Mouse (Mus musculus): ENCODE measurements at regions not wholly inside any gene's neighbourhood (a gene's known extent, or its start where the extent isn't known, plus 50 kb on each side); places are given as distances from the start of the nearest gene placed in this dataset.

DNA sequence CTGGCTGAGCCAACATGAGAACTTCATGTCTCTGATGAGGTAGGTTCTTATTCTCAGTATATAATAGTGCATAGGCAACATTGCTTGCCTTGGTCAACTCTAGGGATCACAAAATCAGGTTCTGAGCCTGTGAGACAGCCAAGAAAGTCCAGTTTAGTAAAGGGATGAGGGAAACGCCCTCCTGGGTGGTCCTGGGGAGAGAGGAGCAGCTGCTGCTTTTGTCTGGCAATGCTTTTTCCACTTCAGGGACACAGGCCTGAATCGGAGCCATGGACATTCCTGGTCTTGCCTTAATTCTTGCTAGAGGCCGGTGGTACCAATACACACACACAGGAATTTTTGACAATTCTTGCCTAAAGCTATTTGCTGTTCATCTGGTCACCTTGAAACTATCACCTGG is 169.8 kb downstream of the Plpp3 start:
- DNase-seq (ENCODE audit: low read depth, low spot score), result no peak

DNA sequence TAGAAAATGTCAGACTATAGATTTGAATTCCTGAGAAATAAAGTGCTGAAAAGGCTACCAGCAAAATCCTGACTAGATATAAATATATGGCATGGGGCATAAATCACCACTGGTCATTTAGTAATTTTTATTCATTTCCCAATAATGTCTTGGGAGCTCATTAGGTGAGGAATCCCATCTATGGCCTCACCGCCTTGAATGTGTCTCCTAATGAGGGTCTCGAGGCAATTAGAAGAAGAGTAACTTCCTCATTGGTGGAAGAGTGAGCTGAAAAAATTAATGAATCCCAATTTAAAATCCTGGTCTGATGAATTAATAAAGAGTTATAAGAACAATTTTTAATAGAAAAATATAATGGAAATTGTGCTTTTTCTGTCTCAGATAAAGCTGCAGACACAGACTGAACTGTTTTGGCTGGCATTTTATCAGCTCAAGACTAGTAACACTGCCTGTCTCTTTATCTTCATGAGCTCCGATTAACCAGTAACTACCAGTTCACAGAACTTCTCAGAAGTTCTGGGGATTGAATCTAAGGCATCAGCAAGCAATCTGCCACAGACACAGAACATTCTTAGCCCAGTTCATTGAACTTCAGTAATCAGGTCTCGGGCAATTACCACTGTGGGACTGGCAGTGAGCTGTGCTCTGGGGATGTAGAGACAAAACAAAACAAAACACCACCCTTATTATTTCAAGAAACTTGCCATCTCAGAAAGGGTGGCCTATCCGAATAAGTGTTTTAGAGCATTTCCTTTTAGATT is 170.7 kb downstream of the Plpp3 start:
- DNase-seq (ENCODE audit: low read depth, low spot score), result no peak

DNA sequence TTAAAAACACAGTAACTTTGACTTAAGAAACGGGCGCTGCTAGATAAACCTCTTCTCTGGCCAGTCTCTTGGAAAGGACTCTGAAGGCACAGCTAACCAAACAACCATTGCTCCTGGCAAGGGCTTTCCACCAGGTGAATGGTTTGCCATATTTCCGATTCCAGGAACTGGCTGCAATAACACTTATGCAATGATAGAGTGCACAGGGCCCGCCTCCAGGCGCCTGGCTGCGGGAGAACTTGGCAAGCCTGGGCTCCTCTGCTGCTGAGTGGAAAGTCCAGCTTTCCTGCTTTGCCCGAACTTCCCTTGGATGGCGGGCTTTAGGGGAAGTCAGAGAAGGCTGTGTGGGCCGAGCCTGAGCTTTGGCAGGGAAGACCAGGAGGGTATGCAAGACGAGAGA is 171.6 kb downstream of the Plpp3 start:
- no peak for DNase-seq (ENCODE audit: low read depth, low spot score)

DNA sequence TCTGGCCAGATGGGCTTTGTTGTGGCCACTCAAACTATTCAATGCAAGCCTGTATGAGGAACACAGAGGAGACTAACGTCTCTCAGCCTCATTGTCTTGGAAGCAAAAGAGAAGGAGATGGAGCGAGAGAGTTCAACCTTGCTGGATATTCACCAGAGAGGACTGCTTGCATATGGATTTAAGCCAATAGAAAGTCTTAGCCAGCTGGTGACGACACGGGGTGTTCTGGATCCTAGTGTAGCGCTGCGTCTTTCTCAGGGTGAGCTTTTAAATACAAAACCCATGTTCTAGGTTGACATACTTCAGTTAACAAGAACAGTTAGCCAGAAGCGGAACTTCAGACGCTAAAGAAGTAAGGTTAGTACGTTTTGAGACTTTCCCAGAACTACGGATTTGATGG is 174.9 kb downstream of the Plpp3 start:
- DNase-seq (ENCODE audit: low read depth, low spot score), result no peak

DNA sequence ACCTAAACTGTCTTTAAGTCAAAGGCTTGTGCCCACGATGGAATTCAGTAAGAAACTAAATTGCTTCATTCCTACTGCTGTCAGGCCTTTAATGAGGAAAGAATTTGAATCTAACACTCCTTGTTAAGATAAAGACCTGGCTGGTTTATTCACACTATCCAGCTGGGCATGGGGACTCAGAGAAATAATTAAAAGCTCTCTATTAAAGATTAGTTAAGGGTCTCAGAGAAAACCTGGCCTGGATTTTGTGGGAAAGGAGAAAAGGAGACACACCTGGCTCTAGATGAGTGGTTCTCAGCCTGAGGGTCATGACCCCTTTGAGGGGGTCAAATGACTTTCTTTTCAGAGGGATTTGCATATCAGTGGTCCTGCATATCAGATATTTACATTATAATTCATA is 178.7 kb downstream of the Plpp3 start:
- DNase-seq (ENCODE audit: low read depth, low spot score), result no peak

DNA sequence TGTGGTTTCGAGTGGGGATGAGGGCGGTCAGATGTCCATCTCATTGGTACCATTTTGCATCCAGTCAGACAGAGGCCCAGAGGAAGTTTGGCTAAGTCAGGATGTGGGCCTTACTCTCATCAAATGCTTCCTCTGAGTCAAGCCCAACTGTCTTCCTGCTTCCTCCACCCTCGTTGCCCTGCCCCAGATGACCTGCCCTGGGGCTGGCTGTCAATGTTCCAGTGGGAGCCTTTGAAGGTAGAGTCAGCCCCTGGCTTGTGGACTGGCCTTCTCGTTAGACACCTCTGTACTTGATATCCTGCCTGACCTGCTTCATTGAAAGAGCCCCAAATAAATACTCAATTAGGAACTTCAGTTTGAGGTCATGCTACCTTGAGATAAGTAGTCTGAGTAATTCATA is 179.4 kb downstream of the Plpp3 start:
- no peak for DNase-seq (ENCODE audit: low read depth, low spot score)

DNA sequence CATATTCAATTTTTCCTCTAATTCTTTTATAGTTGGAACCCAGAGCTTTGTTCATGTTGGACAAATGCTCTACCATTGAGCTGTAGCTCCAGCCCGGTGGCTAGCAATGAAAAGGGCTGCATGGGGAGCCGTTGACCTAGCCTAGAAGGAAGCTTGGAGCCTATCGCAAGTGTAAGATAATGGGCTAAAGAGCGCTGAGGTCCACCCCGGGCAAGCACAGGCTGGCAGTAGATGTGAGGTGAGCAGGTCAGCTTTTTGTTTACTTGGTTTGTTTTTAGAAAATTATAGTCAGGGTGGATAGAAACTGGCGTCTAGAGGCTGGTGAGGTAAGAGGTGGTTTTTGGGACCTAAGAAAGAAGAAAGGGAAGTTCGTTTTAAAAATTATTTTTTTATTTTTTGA is 181.0 kb downstream of the Plpp3 start:
- DNase-seq (ENCODE audit: low read depth, low spot score), result no peak

DNA sequence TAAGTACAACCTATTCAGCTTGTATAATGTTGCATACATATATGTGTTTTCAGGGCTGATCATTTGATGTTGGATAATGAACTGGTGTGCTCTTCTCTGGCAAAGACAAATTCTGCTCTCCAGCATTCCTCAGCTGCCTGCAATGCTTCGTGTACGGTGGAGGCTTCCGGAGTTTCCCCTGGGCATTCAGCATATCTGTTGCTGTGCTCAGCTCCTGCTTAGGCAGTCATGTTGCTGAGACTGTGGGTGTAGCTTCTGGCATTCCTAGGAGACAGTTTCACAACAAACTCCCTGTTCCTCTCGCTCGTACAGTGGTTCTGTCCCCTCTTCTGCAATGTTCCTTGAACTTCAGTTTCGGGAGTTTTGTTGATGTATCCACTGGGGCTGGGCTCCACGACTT is 181.7 kb downstream of the Plpp3 start:
- DNase-seq (ENCODE audit: low read depth, low spot score), result peak; percentile 61

DNA sequence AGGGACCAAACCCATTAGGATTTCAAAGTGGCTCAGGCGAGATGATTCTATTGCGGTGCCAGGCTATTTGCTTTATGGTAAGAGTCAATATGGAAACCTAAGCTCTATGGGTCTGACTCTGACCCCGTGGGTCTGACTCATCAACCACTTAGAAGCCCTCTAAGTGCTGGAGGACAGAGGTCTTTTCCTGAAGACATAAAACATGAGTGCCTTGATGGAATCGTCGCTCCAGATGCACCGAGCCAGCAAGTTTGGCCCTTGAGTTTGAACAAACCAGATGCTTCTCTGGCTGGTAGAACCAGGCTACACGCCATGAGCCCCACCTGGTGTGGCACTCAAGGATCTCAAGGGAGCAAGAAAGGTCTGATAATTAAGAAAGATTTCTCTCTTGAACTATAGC is 184.1 kb downstream of the Plpp3 start:
- peak; percentile 62 for DNase-seq (ENCODE audit: low read depth, low spot score)

DNA sequence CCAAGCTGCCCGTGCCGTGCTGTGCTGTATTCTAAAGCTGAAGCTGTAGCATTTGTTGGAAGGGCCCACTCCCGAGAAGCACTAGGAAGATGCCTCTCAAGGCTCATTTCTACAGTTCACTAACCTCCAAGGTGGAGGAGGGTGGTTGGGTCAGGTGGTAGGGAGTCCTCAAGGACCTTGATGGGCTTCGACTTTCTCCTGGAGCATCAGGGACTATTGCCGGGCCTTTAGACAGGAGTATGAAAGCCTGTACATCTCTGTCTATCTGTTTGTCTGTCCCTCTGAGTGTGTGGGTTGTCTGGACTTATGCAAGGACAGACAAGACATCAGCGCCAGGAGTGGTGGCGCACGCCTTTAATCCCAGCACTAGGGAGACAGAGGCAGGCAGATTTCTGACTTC is 189.7 kb downstream of the Plpp3 start:
- DNase-seq (ENCODE audit: low read depth, low spot score), result no peak

DNA sequence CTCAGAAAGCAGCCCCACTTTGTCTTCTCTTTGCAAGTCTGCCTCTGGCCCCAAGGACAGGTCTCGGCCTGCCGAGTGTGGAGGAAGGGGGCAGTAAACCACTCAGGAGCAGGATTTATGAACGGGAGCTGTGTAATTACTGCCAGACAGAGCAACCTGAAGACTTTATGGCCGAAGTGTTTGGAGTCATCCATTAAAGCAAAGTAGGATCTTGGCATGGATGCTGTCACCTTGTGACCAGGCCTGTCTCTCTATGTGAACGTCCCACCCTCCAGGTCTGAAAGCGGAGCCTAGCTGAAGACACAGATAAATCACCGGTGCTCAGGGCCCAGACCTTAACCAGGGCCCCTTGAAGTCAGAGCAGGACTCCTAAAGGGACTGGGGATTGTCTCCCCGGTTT is 190.8 kb downstream of the Plpp3 start:
- no peak for DNase-seq (ENCODE audit: low read depth, low spot score)

DNA sequence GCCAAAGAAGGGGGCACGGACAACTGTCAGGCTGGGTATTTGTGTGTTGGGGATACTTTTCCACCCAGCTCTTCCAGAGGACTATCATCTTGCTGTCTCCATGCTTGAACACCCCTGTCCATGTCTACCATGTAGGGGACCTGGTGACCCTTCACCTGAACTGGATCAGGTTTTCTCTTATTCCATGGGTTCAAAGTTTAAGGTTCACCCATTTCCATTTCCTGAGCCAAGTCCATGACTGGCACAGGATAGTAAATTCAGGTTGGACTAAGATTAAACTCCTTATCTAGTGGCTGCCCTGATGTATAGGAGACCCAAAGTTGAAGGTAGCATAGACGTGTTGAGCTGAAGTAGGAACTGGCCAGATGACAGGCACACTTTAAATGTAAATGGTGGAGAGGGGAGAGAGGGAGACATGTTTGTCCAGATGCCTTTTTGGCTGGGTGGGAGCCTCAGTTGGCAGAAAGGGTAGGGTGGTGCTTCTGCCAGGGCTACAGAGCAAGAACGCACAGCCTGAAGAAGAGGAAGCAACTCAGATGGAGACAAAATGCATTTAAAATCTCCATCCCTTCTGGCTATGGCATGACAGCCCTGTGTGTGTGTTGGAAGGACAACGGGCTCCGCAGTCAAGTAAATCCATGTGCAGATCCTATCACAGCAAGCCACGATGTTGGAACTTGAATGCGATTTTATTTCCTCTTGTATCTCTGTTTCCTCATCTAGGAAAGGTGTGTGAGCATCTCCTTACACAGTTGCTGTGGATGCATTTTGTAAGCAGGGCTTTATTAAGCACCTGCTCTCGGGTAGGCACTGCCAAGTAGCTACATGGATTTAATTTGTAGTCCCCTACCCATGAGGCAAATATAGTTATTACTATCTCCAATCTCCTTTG is 192.4 kb downstream of the Plpp3 start:
- no peak for DNase-seq (ENCODE audit: low read depth, low spot score)

DNA sequence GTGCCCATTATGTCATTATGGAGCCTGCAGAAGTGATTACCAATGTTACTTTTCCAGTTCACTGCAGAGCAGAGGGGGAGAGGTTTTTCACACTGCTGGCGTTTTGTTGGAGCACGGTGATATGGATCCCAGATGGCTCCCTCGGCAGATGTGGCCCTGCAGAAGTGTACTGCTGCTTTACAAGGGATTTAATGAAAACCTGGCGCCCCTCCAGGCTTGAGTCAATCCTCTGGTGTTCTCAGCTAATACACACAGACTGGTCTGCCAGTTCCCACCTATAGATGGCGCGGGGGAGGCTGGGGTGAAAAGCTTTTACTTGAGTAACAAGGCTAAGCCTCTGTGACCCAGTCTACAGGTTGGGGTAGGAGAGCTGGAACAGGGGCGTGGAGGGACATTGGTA is 195.2 kb downstream of the Plpp3 start:
- DNase-seq (ENCODE audit: low read depth, low spot score), result peak; percentile 58

DNA sequence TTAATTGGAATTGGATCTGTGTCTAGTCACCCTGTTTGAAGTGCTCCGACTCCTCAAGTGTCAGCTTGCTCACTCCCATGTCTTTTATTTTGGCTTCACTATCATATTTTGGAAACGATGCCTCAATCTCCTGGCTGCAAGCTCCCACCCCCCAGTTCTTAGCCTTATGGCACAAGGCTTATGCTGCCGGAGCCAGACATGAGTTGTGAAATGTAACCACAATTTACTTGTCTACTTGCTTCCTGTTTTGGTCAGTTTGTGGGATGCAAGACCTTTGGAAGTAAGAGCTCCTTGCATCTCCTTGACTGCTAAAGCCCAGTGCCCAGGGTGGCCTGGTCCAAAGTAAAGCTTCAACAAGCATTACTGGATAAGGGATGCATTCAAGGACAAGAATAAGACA is 195.8 kb downstream of the Plpp3 start:
- no peak for DNase-seq (ENCODE audit: low read depth, low spot score)

DNA sequence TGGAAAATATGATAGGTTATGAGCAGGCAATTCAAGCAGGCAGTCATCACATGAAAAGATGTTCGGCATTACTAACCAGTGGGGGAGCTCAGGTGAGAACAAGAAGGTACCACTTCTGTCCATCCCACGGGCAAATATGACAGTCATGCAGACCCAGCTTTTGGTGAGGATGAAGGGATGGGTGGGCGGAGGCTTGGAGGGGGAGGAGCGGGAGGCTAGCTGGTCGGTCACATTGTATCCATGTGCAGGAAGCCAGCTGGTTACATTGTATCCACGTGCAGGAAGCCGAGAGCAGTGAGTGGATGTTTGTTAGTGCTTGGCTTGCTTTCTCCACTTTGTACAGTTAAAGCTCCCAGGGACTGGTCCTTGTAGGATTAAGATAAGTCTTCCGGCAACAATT is 196.9 kb downstream of the Plpp3 start:
- DNase-seq (ENCODE audit: low read depth, low spot score), result no peak

DNA sequence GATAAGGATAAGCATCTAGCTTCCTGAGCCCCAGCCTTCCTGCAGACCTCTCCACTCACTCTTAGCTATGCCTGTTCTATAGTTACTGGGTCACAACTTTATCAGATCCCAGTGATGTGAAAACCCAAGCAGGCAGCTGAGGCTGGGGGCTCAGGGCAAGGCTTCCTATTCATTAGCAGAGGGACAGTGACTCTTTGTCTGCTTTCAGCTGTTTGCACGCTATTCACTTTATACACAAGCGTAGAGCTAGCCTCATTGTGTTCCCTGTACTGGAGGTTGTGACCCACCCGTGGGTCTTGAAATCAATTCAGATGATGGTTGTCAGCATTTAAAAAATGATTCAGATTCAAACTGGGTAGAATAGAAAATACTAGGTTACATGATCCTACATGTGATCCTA is 199.5 kb downstream of the Plpp3 start:
- DNase-seq (ENCODE audit: low read depth, low spot score), result no peak

DNA sequence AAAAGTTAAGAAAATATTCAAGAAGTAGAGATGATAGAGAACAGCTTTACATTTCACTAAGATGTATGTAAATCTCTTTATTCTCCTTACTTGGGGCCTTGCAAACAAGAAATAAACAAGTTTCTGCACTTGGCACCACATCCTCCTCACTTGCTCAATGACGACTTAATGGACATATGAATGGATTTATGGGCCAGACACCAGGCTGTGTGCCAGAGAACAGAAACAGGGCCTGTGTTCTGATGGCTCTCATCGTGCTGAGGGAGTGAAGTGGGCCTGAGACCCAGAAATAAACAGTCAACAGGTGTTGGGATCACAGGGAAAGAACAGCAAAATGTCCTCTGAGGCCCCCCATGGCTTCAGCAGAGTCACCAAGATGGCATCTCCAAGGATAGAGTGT is 201.6 kb downstream of the Plpp3 start:
- DNase-seq (ENCODE audit: low read depth, low spot score), result peak; percentile 14

DNA sequence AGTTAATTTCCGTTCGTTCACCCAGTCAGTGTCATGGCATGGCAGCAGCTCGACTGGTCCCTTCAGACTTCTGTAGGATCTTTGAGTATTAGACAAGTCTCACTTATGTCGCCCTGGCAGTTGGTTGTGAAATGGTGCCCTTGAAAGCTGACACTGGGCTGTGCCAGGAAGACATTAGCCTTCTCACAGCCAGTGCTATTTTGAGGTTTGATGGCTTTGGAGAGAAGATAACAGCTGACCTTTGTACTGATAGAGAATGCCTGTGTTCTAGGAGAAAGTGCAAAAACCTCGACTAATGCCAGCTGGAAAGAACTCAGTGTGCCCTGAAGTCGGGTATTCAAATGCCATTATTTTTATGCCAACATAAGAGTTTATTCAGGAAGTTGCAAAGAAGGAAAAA is 207.3 kb downstream of the Plpp3 start:
- peak; percentile 12 for DNase-seq (ENCODE audit: low read depth, low spot score)

DNA sequence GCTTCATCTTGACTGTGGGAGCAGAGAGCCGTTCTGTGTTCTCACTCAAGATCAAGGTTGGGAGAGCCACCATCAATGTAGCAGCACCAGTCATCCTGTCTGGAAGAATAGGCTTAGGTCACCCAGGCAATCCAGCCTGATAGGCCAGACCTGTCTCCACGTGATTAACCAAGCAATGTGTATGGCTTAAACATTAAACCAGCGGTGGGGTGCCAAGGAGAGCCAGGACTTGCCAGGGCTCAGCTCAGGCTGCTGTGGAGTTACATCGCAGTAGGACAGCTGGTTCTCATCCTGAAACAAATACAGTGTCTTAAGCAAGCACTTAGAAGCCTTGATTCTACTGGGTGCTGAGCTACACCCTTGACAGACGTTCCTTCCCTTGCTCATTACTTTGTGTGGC is 207.9 kb downstream of the Plpp3 start:
- no peak for DNase-seq (ENCODE audit: low read depth, low spot score)

DNA sequence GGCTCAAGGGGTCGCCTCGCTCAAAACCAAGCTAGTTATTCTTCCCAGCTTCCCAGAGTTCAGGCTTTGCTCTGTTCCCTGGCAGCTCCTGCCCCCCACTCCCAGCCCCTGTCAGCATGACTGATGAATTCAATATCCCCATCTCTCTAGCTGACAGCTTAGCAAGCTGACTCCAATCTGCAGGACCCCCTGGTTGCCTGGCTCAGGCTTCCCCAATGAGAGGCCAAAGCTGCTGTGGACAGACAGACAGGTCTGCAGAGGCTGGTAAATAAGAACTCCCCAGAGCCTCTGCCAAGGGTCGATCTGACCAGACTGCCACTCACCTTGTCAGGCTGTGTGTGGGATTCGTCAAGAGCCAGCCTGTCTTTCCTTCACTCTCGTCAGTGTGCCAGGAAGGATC is 219.4 kb downstream of the Plpp3 start:
- DNase-seq (ENCODE audit: low read depth, low spot score), result no peak

DNA sequence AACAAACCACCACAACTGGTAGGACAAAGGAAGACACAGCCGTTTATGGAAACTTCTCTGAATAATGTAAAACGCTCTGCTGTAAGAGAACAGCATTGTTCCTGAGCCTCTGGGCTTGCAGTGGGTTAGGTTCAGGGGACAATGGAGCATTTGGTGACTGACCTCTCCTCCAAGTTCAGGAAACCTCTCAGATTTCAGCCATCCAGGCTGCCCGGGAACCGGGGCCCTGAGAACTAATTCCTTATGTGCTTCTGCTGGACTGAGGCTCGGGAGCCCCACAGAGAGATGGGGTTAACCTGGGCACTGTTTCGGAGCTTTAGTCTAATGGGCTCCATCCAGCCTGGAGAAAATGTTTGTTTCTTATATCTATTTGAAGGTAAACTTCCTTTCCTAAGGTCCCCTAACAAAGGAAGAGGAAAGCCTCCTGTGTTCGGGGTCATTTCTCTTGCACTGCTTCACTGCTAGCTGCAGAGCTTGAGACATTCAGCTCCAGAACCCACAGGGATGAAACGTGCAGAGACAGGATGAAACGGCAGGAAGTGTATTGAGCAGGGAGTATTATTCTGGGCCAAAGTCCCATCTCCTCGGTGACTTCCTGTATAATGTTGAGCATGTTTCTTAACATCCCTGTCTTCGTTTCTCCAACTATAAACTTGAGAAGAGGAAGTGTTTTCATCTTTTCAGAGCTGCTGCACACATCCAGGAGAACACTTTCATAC is 220.5 kb downstream of the Plpp3 start:
- no peak for DNase-seq (ENCODE audit: low read depth, low spot score)

DNA sequence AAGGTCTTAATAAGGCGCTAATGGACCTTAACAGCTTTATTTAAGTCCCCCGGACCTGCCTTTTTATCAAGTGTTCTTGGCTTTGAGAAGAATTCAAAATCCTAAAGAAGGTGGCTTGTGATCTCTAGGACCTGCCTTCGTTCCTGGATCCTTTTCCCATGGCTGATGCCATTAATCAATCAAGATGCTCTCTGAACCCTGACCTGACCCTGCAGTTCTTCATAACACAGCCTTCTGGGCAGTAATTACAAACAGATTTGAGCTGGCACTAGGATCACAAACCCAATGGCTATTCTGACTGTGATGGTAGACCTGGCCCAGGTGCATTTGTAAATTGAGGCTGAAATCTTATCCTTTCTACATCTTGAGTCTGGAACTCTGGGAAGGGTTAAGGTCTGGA is 227.7 kb downstream of the Plpp3 start:
- no peak for DNase-seq (ENCODE audit: low read depth, low spot score)

DNA sequence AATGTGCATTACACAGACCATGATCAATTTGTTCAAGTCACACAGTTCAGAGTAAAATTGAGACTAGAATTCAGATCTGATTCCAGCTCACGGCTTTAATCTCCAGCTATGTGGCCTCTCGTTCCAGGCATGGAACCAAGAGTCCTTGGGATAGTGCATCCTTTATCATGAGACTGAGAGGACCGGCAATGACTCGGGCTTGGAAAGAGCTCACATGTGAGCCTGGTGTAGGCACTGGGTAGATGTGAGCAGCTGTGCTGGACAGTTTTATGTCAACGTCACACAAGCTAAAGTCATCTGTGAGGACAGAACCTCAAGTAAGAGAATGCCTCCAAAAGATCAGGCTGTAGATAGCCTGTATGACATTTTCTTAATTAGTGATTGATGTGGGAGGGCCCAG is 228.3 kb downstream of the Plpp3 start:
- DNase-seq (ENCODE audit: low read depth, low spot score), result no peak
